Mouse (Mus musculus): Measurements from ENCODE around the gene Arhgap23. TPM values are rescaled to one million over a fixed set of nuclear protein-coding genes. Genes with fewer than 3 reads are reported as not detected.

Arhgap23 gene
- polyA plus RNA-seq, 1 experiment from 2014 or later: 6.8 TPM

DNA sequence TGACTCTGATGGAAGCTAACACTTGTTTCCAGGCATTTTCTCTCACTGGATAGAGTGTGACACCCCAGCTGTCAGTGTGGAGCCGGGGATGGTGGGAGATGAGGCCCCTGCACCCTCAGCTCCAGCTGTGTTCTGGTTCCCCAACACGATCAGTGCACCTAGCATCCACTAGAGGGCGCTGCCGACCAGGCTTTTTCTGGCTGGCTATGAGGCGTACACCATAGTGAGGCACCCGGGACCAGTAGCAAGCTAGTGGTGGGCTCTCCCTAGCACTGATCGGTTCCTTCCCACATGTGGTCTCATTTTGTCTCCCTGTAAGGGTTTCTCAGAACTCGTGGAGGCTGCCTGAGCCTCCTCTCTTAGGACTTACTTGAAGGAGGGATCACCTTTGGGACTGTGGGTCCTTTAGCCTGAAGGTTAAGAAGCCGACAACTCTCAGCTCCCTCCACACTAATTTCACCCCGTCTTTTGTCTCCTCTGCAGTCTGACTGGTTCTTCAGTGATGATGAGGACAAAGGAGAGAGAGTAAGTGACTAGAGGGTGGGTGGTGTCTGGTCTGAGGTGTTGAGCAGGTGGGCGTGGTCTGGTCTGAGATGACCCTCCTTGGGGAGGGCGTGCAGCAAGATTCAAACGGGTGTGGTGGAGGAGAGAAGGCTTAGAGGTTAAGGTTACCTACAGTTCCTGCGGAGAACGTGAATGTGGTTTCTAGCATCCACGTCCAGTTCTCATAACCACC, 74.4 kb downstream of the Arhgap23 start:
- Histone ChIP-seq H3K36me3 (peaks cover 98% of the 10 kb centered on the region), H3K4me2 (no peak overlapping the region), H3K27me3 (no peaks in the 10 kb centered on the region), H3K27ac (no peak overlapping the region), H3K9me3 (replicated peaks) (no peaks in the 10 kb centered on the region), H3K4me1 (replicated peaks) (0 out of 2 replicates have a peak, but pooled peaks cover 2% of the 10 kb centered on the region), H3K9ac (no peak overlapping the region), H3K4me3 (replicated peaks) (no peak overlapping the region)
- ATAC-seq (ENCODE audit: low read depth) (peak; percentile 52), DNase-seq (peak; percentile 56)
- 45% methylated on average over 16 of the region's 16 CpGs for WGBS (ENCODE audit: insufficient replicate concordance)

DNA sequence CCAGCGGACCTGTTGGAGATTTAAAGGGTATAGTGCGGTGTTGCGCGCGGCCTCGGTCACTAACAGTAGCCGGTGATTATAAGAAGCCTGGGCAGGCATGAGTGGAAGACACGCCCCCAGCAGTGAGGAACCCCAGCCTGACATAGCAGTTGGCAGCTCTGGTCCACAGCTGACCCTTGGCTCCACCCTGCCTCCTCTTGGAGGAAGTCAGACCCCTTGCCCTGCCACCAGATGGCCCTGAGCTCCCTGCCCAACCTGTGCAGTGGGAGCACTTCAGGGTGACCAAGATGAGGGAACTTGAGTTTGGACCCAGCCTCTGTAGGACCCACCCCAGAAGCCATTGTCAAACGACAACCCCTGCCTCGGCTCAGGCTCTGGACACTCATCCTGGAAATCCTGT, 76.3 kb downstream of the Arhgap23 start:
- Histone ChIP-seq H3K4me2 (no peak overlapping the region), H3K9me3 (replicated peaks) (no peaks in the 10 kb centered on the region), H3K36me3 (peaks cover 97% of the 10 kb centered on the region), H3K9ac (no peak overlapping the region), H3K4me1 (replicated peaks) (no peaks in the 10 kb centered on the region), H3K27me3 (no peaks in the 10 kb centered on the region), H3K4me3 (replicated peaks) (no peak overlapping the region), H3K27ac (no peak overlapping the region)
- no peak for ATAC-seq (ENCODE audit: low read depth)
- 96% methylated on average over 10 of the region's 10 CpGs for WGBS (ENCODE audit: insufficient replicate concordance)
- DNase-seq: no peak

DNA sequence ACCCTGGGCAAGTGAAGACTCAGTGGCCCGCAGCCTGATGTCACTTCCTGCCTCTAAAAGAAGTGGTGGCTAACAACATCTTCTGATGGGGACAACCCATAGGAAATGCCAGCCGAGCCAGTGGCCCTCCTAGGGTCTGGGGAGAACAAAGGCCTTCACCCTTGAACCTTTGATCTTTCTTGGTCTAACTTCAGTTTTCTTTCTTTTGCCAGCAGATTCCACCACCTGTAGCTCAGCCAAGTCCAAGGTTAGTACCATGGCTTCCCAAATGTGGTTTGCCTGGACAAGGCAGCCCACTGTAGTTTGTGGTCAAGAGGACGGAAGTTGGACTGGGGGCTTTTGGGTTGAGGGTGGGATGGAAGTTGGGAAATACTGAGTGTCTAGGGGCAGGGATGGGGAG, 77.5 kb downstream of the Arhgap23 start:
- no peaks in the 10 kb centered on the region for H3K4me1 ChIP-seq (replicated peaks)
- no peak for DNase-seq
- peaks cover 97% of the 10 kb centered on the region for H3K36me3 ChIP-seq
- no peak overlapping the region for H3K4me3 ChIP-seq (replicated peaks)
- H3K4me2 ChIP-seq: no peak overlapping the region
- no peak overlapping the region for H3K9ac ChIP-seq
- H3K27ac ChIP-seq: no peak overlapping the region
- no peaks in the 10 kb centered on the region for H3K9me3 ChIP-seq (replicated peaks)
- WGBS (ENCODE audit: insufficient replicate concordance): 92% methylated on average over 3 of the region's 3 CpGs
- no peaks in the 10 kb centered on the region for H3K27me3 ChIP-seq
- ATAC-seq (ENCODE audit: low read depth): no peak

DNA sequence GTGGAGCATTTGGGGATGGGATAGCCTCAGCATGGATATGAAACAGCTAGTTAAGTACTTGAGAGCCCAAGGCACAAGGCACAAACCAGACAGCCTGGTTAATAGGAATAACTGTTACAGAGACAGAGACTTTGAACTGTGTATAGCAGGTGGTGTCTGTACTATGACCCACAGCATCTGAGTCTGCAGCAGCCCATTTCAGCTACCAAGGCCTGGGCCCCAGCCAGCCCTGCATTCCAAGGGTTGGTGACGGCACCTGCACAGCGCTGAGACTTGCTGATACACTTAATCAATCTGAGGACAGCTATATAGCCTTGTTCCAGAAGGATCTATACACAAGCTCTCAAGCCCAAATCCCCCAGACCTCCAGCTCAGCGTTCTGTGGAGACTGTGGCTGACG, 82.2 kb downstream of the Arhgap23 start:
- Histone ChIP-seq H3K9me3 (replicated peaks) (no peaks in the 10 kb centered on the region), H3K36me3 (peaks cover 92% of the 10 kb centered on the region), H3K27me3 (peaks cover 22% of the 10 kb centered on the region), H3K4me1 (replicated peaks) (peaks cover 12% of the 10 kb centered on the region; the same call in 1 of the 2 replicates), H3K4me3 (replicated peaks) (no peak overlapping the region), H3K9ac (no peak overlapping the region), H3K4me2 (no peak overlapping the region), H3K27ac (no peak overlapping the region)
- DNase-seq: no peak
- WGBS (ENCODE audit: insufficient replicate concordance): 95% methylated on average over 4 of the region's 4 CpGs
- no peak for ATAC-seq (ENCODE audit: low read depth)

DNA sequence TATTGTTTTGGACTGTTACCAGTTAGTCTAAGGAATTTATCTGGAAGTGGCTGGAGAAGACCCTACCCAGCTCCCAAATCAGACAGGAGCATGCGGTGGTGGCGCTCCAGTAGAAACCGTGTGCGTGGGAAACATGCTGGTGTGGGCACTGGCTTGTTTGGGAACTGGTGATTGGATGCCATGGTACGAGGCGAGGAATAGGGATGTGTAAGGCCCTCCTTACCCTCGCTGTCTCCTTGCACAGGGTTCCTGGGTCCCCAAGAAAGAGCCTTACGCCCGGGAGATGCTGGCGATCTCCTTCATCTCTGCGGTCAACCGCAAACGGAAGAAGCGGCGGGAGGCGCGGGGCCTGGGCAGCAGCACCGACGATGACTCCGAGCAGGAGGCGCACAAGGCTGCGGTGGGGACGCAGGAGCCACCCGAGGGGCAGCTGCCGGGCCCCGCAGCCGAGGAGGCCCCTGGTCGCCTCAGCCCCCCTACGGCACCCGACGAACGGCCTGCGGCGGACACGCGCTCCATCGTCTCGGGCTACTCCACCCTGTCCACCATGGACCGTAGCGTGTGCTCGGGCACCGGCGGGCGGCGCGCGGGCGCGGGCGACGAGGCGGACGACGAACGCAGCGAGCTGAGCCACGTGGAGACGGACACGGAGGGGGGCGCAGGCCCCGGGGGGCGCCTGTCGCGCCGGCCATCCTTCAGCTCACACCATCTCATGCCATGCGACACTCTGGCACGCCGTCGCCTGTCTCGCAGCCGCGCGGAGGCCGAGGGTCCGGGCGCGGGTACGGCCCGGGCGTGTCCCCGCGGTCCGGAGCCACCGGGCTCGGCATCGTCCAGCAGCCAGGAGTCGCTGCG, 84.8 kb downstream of the Arhgap23 start, which contains the start of gene 4933428G20Rik:
4933428G20Rik (minus strand) TSS at position 476 of the 855 bp plus-strand sequence.
- Histone ChIP-seq H3K9ac (no peak within 1 kb of the TSS), H3K4me2 (peak within 1 kb of the TSS; percentile 37), H3K4me3 (replicated peaks) (peak within 1 kb of the TSS; percentile 21), H3K4me1 (replicated peaks) (peaks cover 12% of the 10 kb centered on the region; the same call in 1 of the 2 replicates), H3K9me3 (replicated peaks) (no peaks in the 10 kb centered on the region), H3K27ac (no peak within 1 kb of the TSS), H3K27me3 (peaks cover 22% of the 10 kb centered on the region), H3K36me3 (peaks cover 68% of the 10 kb centered on the region)
- ATAC-seq (ENCODE audit: low read depth) (no peak; the same call in 1 of the 2 replicates), DNase-seq (no peak)
- WGBS (ENCODE audit: insufficient replicate concordance): 64% methylated on average over 88 of the region's 88 CpGs

DNA sequence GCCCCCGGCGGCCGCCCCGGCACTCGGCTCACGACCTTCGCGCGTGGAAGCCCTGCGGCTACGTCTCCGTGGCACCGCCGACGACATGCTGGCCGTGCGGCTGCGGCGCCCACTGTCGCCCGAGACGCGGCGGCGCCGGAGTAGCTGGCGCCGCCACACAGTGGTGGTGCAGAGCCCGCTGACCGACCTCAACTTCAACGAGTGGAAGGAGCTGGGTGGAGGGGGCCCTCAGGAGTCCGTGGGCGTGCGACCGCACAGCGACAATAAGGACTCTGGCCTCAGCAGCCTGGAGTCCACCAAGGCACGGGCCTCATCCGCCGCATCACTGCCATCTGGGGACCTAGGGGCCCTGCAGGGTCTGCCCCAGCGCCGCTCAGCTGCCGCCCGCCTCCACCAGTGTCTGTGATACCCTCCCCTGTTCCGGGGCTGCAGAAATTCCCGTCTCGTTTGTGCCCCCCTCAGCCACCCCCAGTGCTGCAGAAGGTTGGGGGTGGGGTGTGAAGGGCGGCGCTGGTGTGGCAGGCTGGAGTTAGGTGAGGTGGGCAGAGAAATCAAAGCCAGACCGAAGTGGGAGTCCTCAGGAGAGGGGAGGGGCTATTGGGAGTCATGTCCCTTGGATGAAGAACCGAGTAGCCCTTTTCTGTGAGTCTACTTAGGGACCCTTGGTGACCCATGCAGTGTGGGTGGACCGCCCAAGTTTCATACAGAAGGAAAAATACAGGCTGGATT, 85.6 kb downstream of the Arhgap23 start:
- 84% methylated on average over 51 of the region's 51 CpGs for WGBS (ENCODE audit: insufficient replicate concordance)
- no peak for DNase-seq
- H3K4me3 ChIP-seq (replicated peaks): peak overlapping the region; percentile 21

DNA sequence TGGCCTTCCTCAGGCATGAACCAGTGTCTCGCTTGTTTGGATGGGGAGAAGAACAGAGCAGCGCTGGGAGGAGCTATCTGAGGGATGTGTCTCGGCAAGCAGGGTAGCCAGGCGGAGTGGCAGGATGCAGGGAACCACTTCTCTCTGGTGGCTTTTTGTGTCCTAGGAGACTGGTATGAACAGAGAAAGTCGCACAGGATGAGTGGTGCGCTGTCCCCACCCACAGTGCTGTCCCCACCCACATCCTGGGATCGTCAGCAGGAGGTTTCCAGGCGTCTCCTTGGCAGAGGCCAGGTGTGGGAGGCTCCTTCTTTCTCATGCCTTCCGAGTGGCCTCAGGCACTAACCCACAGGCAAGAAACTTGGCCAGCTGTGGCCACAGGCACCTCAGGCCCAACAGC, 87.0 kb downstream of the Arhgap23 start:
- no peak for DNase-seq
- Histone ChIP-seq H3K36me3 (peaks cover 46% of the 10 kb centered on the region), H3K9ac (no peak overlapping the region), H3K4me3 (replicated peaks) (no peak overlapping the region), H3K27me3 (peaks cover 22% of the 10 kb centered on the region), H3K4me2 (no peak overlapping the region), H3K4me1 (replicated peaks) (peaks cover 12% of the 10 kb centered on the region; the same call in 1 of the 2 replicates), H3K9me3 (replicated peaks) (no peaks in the 10 kb centered on the region), H3K27ac (no peak overlapping the region)
- WGBS (ENCODE audit: insufficient replicate concordance): 55% methylated on average over 9 of the region's 9 CpGs
- no peak for ATAC-seq (ENCODE audit: low read depth)

More for the DNA sequence above, 85.6 kb downstream of the Arhgap23 start:
- H3K4me1 ChIP-seq (replicated peaks): peaks cover 12% of the 10 kb centered on the region; the same call in 1 of the 2 replicates
- peak overlapping the region; percentile 37 for H3K4me2 ChIP-seq
- H3K27me3 ChIP-seq: peaks cover 22% of the 10 kb centered on the region
- no peak overlapping the region for H3K27ac ChIP-seq
- peaks cover 60% of the 10 kb centered on the region for H3K36me3 ChIP-seq
- H3K9me3 ChIP-seq (replicated peaks): no peaks in the 10 kb centered on the region
- ATAC-seq (ENCODE audit: low read depth): no peak
- H3K9ac ChIP-seq: no peak overlapping the region

DNA sequence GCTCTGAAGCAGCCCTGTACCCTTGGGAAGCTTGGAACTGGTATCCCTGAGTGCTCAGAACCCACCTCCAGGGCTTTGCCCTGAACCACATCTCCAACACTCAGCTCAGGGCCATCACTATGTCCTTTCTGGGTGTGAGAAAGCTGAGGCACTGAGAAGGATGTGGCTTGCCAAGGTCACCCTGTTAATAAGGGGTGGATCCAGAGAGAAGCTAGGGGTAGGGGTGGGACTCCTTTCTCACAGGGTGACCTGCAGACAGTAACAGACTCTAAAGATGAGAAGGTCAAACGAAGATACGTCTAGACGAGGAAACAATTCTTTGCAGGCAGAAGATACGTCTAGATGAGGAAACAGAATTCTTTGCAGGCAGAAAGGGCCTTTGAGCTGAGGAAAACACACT, 87.5 kb downstream of the Arhgap23 start:
- ATAC-seq (ENCODE audit: low read depth) (no peak), DNase-seq (no peak)
- WGBS (ENCODE audit: insufficient replicate concordance): 64% methylated on average over 4 of the region's 4 CpGs
- Histone ChIP-seq H3K4me1 (replicated peaks) (peaks cover 12% of the 10 kb centered on the region; the same call in 1 of the 2 replicates), H3K9ac (no peak overlapping the region), H3K4me3 (replicated peaks) (no peak overlapping the region), H3K4me2 (no peak overlapping the region), H3K27ac (no peak overlapping the region), H3K36me3 (peaks cover 41% of the 10 kb centered on the region), H3K27me3 (peaks cover 22% of the 10 kb centered on the region), H3K9me3 (replicated peaks) (no peaks in the 10 kb centered on the region)

DNA sequence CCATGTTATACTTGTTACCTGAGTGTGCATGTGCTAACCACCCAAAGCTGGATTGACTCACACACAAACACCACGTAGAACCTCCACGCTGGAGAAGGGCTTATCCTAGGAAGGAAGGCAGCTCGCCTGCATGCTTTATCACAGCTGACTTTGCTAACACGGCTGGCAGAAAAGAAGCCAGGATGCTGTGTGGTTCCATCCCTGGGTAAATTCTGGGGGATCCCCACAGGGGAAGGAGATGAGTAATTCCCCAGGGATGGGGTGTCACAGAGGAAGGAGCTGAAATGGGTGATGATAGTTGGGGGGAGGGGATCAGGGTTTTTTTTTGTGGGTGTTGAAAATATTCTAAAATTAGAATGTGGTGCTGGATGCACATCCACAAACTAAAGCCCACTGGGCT, 90.5 kb downstream of the Arhgap23 start:
- no peak for ATAC-seq (ENCODE audit: low read depth)
- no peak for DNase-seq
- peaks cover 6% of the 10 kb centered on the region; the same call in 1 of the 2 replicates for H3K27me3 ChIP-seq
- no peaks in the 10 kb centered on the region for H3K9me3 ChIP-seq (replicated peaks)
- H3K27ac ChIP-seq: no peak overlapping the region
- 58% methylated on average over 4 of the region's 4 CpGs for WGBS (ENCODE audit: insufficient replicate concordance)
- H3K4me1 ChIP-seq (replicated peaks): peaks cover 9% of the 10 kb centered on the region; the same call in 1 of the 2 replicates
- H3K9ac ChIP-seq: no peak overlapping the region
- no peak overlapping the region for H3K4me2 ChIP-seq
- H3K36me3 ChIP-seq: peaks cover 12% of the 10 kb centered on the region
- no peak overlapping the region for H3K4me3 ChIP-seq (replicated peaks)

DNA sequence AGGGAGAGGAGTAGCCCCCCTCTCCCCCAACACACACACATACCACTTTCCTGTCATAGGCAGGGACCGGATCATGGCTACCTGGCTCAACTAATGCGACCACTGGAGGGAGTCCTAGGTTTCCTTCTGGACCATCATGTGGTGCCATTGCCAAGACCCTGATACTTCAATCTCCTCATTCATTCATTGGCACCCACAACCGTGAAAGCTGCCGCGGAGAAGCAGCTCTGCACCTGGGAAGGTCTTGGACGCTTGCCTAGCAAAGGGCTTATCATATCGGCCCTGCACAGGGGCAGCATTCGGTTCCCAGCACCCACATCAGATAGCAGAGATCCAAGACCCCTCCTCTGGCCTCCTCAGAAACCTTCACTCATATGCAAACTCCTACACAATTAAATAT, 91.0 kb downstream of the Arhgap23 start:
- no peak overlapping the region for H3K27ac ChIP-seq
- DNase-seq (no peak), ATAC-seq (ENCODE audit: low read depth) (no peak)
- 43% methylated on average over 8 of the region's 8 CpGs for WGBS (ENCODE audit: insufficient replicate concordance)
- H3K27me3 ChIP-seq: 0 out of 2 replicates have a peak, but pooled peaks cover under 1% of the 10 kb centered on the region
- H3K4me1 ChIP-seq (replicated peaks): peaks cover 10% of the 10 kb centered on the region
- no peaks in the 10 kb centered on the region for H3K9me3 ChIP-seq (replicated peaks)
- no peak overlapping the region for H3K4me3 ChIP-seq (replicated peaks)
- no peak overlapping the region for H3K9ac ChIP-seq
- H3K36me3 ChIP-seq: peaks cover 6% of the 10 kb centered on the region
- no peak overlapping the region for H3K4me2 ChIP-seq

DNA sequence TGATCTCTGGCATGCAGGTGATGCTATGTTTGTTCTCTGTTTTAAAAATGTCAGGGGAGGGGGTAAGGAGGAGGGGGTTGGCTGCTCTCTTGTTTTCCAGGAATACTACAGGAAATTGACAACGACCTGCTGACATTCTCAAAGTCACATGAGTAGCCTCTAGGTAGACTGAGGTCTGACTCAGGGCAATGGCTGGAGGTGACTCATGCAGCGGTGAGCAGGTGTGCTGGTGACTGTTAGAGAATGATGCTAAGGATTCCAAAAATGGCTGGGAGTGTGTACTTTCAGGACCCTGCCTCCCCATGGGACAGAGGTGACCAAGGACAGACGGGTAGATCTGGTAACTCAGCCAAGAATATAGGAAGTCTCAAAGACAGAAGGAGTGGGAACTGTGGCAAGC, 92.9 kb downstream of the Arhgap23 start:
- 47% methylated on average over 3 of the region's 3 CpGs for WGBS (ENCODE audit: insufficient replicate concordance)
- Histone ChIP-seq H3K27ac (no peak overlapping the region), H3K27me3 (no peaks in the 10 kb centered on the region), H3K4me1 (replicated peaks) (peaks cover 24% of the 10 kb centered on the region), H3K9ac (no peak overlapping the region), H3K9me3 (replicated peaks) (no peaks in the 10 kb centered on the region), H3K36me3 (no peaks in the 10 kb centered on the region), H3K4me2 (no peak overlapping the region), H3K4me3 (replicated peaks) (no peak overlapping the region)
- DNase-seq (no peak), ATAC-seq (ENCODE audit: low read depth) (no peak)
